Mouse (Mus musculus) C2C12 (cell line): ENCODE results near the gene Nek6. TPM values are rescaled to one million over a fixed set of nuclear protein-coding genes. Genes with fewer than 3 reads are reported as not detected.

Source experiments
- H3K27me3 ChIP-seq: one replicate; pipeline ENCODE4 v1.6.1; 2011; ENCODE audit not compliant: control insufficient read depth, insufficient read depth, insufficient read length
- H3K36me3 ChIP-seq: one replicate; pipeline ENCODE4 v1.6.1; 2011; ENCODE audit not compliant: control insufficient read depth, insufficient read depth
- H3K4me3 ChIP-seq: one replicate; pipeline ENCODE4 v1.5.1; 2011; ENCODE audit warnings: mild to moderate bottlenecking, control low read depth; ENCODE audit not compliant: poor library complexity, insufficient read depth, severe bottlenecking
- H3K79me2 ChIP-seq: one replicate; pipeline ENCODE4 v1.6.1; 2011; ENCODE audit not compliant: control insufficient read depth, insufficient read depth
- H3K79me3 ChIP-seq: one replicate; pipeline ENCODE4 v1.6.1; 2011; ENCODE audit warnings: low read depth, control low read depth
- H3ac ChIP-seq: one replicate; pipeline ENCODE3; 2011; ENCODE audit warnings: low read depth; ENCODE audit not compliant: control insufficient read depth, insufficient read length
- CEBPB ChIP-seq: IDR thresholded peaks from one replicate; pipeline ENCODE4 v1.6.1; 2011; ENCODE audit warnings: low read depth, mild to moderate bottlenecking, control low read depth, moderate library complexity
- CTCF ChIP-seq: IDR thresholded peaks from one replicate; pipeline ENCODE4 v1.5.1; 2011; ENCODE audit not compliant: control insufficient read depth, insufficient read depth, insufficient read length
- FOSL1 ChIP-seq: IDR thresholded peaks from one replicate; pipeline ENCODE4 v1.8.0; 2011; ENCODE audit warnings: mild to moderate bottlenecking, low read length; ENCODE audit not compliant: poor library complexity, insufficient read depth, severe bottlenecking
- MAX ChIP-seq: IDR thresholded peaks from one replicate; pipeline ENCODE4 v1.6.1; 2011; ENCODE audit warnings: mild to moderate bottlenecking, control low read depth
- MYOD1 ChIP-seq: IDR thresholded peaks from one replicate; pipeline ENCODE4 v1.6.1; 2011; ENCODE audit warnings: low read depth; ENCODE audit not compliant: control insufficient read depth, insufficient read length
- MYOG ChIP-seq: IDR thresholded peaks from one replicate; pipeline ENCODE4 v1.6.1; 2011; ENCODE audit not compliant: control insufficient read depth, insufficient read length; ENCODE audit errors: extremely low read depth
- USF1 ChIP-seq: IDR thresholded peaks from one replicate; pipeline ENCODE4 v1.6.1; 2011; ENCODE audit warnings: low read depth, mild to moderate bottlenecking, control low read depth, moderate library complexity
- polyA plus RNA-seq: library from polyadenylated mRNA; unstranded; fragments of >200 nt; fragmentation: generic; extraction: Trizol; gene quantifications from one replicate; pipeline ENCODE4 v1.2.1, GENCODE M21; 2012; ENCODE audit warnings: missing spikeins

Gene Nek6
- polyA plus RNA-seq, 1 experiment, result 27.9 TPM

- Histone ChIP-seq H3ac (no peak overlapping the region), H3K4me3 (no peak overlapping the region), H3K36me3 (peaks cover 6% of the 10 kb centered on the region), H3K27me3 (no peaks in the 10 kb centered on the region), H3K79me3 (peaks cover 59% of the 10 kb centered on the region), H3K79me2 (peaks cover 95% of the 10 kb centered on the region)
- no peak for TF ChIP-seq USF1
- TF ChIP-seq FOSL1, result no peak
- TF ChIP-seq MYOD1, result no peak
- no peak for TF ChIP-seq MYOG
- no peak for TF ChIP-seq MAX
- TF ChIP-seq CEBPB, result no peak
- no peak for TF ChIP-seq CTCF
Observed at GRCm38 (mm10) chr2:38541570-38541969, 30.1 kb downstream of the Nek6 start.

GRCm38 (mm10) chr2:38542366-38542765 is 30.9 kb downstream of the Nek6 start:
- no peaks in the 10 kb centered on the region for H3K27me3 ChIP-seq
- no peak overlapping the region for H3K4me3 ChIP-seq
- peaks cover 94% of the 10 kb centered on the region for H3K79me2 ChIP-seq
- no peak overlapping the region for H3ac ChIP-seq
- H3K79me3 ChIP-seq, result peaks cover 57% of the 10 kb centered on the region
- TF ChIP-seq CEBPB (no peak), USF1 (no peak), MYOD1 (no peak), MYOG (no peak), FOSL1 (no peak), MAX (no peak)
- peaks cover 4% of the 10 kb centered on the region for H3K36me3 ChIP-seq

- Histone ChIP-seq H3K4me3 (no peak overlapping the region), H3K36me3 (no peaks in the 10 kb centered on the region), H3ac (no peak overlapping the region), H3K79me3 (peaks cover 57% of the 10 kb centered on the region), H3K27me3 (no peaks in the 10 kb centered on the region), H3K79me2 (peaks cover 94% of the 10 kb centered on the region)
- TF ChIP-seq MYOG (no peak), MAX (no peak), MYOD1 (no peak), FOSL1 (no peak), CEBPB (no peak), CTCF (no peak), USF1 (no peak)
Observed at GRCm38 (mm10) chr2:38543158-38543557, 31.7 kb downstream of the Nek6 start.

GRCm38 (mm10) chr2:38544341-38544740 is 32.9 kb downstream of the Nek6 start:
- H3ac ChIP-seq, result no peak overlapping the region

GRCm38 (mm10) chr2:38544982-38545381 is 33.5 kb downstream of the Nek6 start:
- TF ChIP-seq MYOD1 (no peak), CEBPB (no peak), USF1 (no peak), CTCF (no peak), MAX (no peak), FOSL1 (no peak), MYOG (no peak)
- no peak overlapping the region for H3ac ChIP-seq
- H3K79me2 ChIP-seq, result peaks cover 94% of the 10 kb centered on the region
- H3K79me3 ChIP-seq, result peaks cover 56% of the 10 kb centered on the region
- H3K4me3 ChIP-seq, result no peak overlapping the region
- H3K27me3 ChIP-seq, result no peaks in the 10 kb centered on the region
- no peaks in the 10 kb centered on the region for H3K36me3 ChIP-seq

More at GRCm38 (mm10) chr2:38544341-38544740, 32.9 kb downstream of the Nek6 start:
- Histone ChIP-seq H3K79me3 (peaks cover 54% of the 10 kb centered on the region), H3K79me2 (peaks cover 94% of the 10 kb centered on the region), H3K36me3 (no peaks in the 10 kb centered on the region), H3K4me3 (no peak overlapping the region), H3K27me3 (no peaks in the 10 kb centered on the region)
- TF ChIP-seq MYOG (no peak), MYOD1 (no peak), USF1 (no peak), CEBPB (no peak), CTCF (no peak), MAX (no peak)

GRCm38 (mm10) chr2:38545706-38546105 is 34.3 kb downstream of the Nek6 start:
- Histone ChIP-seq H3ac (no peak overlapping the region), H3K79me2 (peaks cover 94% of the 10 kb centered on the region), H3K79me3 (peaks cover 52% of the 10 kb centered on the region), H3K4me3 (no peak overlapping the region), H3K36me3 (peaks cover 2% of the 10 kb centered on the region), H3K27me3 (no peaks in the 10 kb centered on the region)
- TF ChIP-seq CEBPB, result no peak
- no peak for TF ChIP-seq MAX
- no peak for TF ChIP-seq USF1
- no peak for TF ChIP-seq FOSL1
- no peak for TF ChIP-seq CTCF
- TF ChIP-seq MYOD1, result no peak
- no peak for TF ChIP-seq MYOG
